Mouse (Mus musculus) olfactory bulb, adult 2 months (tissue): ENCODE measurements around the gene Slc15a2.

Experiments used
- CTCF ChIP-seq: fragments of 200-500 bp; IDR thresholded peaks from 2 replicates; pipeline ENCODE4 v1.5.1; 2012; ENCODE audit warnings: low read depth, mild to moderate bottlenecking, low read length, moderate library complexity; ENCODE audit not compliant: insufficient read depth
- POLR2A ChIP-seq: fragments of 200-500 bp; IDR thresholded peaks from 2 replicates; pipeline ENCODE4 v1.6.1; 2012; ENCODE audit warnings: mild to moderate bottlenecking, low read depth, low read length, moderate library complexity; ENCODE audit not compliant: insufficient read depth

DNA sequence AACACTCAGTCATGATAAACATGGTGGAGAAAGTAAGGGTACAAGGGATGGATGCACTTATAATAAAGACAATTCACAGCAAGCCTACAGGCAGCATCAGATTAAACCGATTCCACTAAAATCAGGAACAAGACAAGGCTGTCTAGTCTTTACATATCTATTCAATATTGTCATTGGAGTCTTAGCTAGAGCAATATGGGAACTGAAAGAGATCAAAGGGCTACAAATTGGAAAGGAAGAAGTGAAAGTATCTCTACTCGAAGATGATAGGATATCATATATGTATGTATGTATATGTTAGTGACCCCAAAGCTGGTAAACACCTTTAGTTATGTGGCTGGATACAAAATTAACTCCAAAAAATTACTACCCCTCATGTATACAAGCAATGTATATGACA is 55.8 kb downstream of the Slc15a2 start:
- TF ChIP-seq CTCF (no peak), POLR2A (no peak)
